Mouse (Mus musculus): ENCODE measurements at regions not wholly inside any gene's neighbourhood (a gene's known extent, or its start where the extent isn't known, plus 50 kb on each side); places are given as distances from the start of the nearest gene placed in this dataset.

DNA sequence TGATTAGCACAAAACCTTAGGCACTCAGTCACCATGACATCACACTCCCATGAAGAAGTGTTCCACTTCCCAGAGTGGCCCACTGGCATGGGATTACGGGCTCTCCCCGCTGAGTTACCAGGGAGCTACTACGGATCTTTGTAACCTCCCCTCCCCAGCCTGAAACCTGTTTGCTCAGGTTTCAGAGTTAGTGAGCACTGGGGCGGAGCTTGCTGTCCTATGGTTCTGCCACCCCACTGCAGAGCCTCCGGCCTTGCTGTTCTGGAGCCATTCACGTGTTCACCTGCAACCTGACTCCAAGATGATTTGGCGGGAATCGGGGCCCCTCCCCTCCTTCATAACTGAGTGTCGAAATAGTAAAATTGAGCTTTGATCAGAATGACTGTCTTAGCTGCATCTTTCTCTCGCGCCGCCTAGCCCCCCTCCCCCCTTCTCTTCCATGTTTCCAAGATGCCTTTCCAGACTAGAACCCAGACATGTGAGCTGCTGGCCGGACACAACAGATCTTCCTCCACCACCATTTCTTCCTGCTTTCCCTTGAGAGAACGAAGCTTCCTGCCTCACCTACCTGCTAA, 95.8 kb upstream of the Glrp1 start:
- TF ChIP-seq GATA1 (IDR thresholded peaks at IDR 0.05; ENCODE audit: low read length) (no peak), TAL1 (IDR thresholded peaks at IDR 0.05; ENCODE audit: low read length) (no peak)
